Mouse (Mus musculus): ENCODE measurements around the gene Atp8b2. TPM values are rescaled to one million over a fixed set of nuclear protein-coding genes. Genes with fewer than 3 reads are reported as not detected.

The Atp8b2 gene
- total RNA-seq, 2 experiments from 2014 or later = 31.3 to 49.4 TPM

DNA sequence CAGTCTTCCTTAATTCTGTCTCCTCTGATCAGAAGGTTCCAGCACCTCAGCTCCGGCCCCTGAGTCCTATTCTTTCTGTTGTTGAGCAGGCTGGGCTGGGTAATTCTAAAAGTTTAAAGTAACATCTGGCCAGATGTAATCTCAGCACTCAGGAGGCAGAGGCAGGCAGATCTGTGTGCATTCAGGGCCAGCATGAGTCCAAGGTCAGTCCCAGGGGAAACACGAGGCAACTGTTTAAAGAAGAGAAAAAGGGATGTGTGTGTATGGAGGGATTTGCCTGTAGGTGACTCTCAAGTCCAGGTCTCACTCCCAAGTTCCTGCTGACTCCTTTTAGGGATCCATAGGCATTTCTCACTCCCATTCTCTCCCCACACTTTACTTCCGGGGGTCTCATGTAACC is 55.5 kb downstream of the Atp8b2 start:
- no peak for DNase-seq

DNA sequence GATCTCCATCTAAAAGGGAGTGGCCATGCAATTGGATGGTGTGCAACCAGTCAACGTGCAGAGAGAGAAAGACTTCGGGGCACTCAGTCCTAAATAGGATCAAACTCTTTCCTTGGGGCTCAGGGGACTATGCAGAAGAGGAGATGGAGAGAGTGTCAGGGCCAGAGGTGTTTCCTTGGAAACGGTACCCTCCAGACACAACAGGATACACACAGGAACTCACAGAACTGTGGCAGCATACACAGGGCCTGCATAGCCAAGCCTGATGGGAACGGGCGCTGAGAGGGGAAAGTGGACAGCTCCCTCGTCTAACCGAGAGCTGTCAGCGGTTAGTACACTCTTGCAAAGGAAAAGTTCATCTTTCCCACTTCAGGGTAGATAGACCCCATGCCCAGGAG is 63.8 kb downstream of the Atp8b2 start:
- DNase-seq = no peak

DNA sequence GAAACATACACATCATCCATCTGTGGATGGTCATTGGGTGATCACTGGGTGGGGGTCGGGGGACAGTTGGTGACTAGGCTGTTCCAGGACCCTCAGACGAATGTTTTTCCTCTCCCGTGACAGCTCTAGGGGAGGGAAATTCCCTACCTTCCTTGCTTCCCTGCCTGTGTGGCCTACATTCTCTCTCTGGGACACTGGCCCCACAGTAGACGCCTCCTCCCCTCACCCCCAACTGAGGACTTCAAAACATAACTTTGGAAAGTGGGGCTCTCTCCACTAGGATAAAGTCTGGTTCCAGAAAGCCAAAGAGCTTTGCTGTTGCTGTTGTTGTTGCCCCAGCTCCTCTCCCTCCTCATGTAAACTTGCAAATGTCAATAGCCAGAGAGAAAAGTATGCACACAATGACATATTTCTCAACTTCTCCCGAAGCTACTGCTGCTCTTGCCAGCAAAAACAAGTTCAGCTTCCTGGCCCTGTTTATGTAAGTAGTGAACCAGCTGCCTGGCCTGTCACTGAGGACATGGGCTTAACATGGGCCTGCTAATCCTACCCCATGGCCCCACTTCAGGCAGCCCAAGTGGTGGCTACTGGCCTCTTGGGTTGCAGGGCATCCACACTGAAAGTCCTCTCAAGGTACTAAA is 64.3 kb downstream of the Atp8b2 start:
- no peak for DNase-seq

DNA sequence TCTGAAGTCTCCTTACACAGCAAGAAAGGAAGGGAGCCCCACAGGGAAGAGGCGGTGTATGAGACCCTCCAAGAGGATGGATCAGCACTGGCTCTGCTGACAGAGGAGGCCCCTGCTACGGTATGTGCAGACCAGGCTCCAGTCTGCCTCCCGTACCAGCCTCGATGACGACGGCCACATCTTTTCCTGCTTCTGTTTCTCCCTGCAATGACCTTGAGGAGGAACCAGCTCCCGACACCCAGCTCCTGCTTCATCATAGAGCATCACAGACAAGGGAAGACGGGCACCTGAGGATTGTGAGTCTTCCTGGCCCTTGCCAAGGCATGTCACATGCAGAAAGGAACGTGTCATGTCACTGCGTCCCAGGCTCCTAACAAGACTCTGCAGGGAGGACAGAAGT is 65.3 kb downstream of the Atp8b2 start:
- no peak for DNase-seq

DNA sequence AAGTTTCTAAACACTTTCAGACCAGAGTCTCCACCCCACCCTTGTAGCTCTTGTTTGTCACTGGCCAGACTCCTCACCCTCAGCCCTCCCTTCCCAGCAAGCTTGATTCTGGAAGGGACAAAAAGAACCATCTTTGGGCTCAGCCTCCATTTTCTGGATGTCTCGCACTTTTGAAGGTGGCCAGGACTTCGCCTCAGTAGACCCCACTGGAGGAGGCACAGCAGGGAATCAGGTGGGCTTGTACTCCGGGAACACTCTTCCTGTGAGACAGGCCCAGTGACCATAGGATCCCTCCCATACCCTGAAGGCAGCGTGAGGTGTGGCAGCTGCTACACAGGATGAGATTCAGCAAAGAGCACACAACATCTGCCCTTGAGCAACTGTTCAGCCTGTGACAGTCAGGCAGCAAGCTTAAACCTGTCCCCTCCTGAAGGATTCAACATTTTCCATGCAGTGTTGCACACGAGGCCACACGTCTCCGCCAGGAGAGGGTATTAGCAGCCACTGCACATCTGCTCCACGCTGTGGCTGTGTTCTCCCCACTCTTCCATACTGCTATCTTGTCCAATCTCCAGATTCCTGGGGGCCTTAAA is 66.0 kb downstream of the Atp8b2 start:
- DNase-seq = no peak

DNA sequence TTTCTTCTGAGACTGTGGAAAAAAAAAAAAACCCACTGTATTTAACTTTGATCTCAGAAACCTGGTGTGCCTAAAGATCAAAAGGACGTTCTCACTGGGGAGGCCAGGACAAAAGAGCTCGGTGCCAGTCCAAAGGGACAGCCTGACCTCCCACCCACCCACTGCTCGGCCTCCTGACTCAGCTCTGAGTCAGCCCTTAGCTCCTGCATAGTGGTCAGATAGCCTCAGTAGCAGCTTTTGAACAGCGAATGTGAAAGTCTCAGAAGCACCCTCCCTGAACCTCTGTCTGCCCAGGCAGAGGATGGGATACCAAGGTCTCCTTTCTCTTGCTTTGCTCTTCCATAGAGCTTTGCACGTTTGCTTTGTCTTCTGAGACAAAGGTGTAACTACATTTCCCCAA is 66.7 kb downstream of the Atp8b2 start:
- DNase-seq = peak; percentile 77 to 84

DNA sequence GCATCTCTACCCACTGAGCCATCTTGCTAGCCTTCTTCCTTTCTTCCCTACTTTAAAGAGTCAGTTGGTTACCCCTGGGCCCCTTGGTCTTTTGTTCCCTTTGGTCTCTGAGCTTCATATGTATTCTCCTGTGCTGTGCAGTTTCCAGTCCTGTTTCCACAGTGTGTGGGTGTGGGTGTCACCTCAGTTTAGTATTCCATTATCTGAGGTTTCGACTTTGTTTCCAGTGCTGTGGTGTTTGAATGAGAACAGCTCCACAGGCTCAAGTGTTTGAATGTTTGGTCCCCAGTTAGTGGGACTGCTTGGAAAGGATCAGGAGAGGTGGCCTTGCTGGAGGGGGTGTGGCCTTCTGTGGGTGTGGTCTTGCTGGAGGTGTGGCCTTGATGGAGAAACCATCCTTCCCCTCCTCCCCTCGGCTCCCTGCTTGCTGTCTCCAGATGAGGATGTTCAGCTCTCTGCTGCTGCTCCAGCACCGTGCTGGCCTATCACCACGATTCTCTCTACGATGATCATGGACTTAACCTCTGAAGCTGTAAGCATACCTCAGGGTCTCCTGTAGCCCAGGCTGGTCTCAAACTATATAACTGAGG is 70.7 kb downstream of the Atp8b2 start:
- DNase-seq = no peak

DNA sequence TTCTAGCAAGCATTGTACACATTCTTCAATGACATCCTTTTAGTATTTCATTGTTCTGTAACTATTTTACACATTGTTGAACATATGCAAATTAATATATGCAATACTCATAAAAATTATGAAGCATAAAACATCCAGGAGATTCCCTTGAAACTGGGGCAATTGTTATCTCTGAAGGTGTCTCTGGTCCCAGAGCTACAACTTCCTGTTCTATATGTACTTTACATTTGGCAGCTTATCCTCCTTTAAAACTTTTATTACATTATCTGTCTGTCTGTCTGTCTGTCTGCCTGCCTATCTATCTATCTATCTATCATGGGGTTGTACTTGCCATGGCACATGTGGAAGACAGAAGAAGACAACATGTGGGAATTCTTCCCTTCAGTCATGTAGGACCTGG is 71.6 kb downstream of the Atp8b2 start:
- DNase-seq = no peak

DNA sequence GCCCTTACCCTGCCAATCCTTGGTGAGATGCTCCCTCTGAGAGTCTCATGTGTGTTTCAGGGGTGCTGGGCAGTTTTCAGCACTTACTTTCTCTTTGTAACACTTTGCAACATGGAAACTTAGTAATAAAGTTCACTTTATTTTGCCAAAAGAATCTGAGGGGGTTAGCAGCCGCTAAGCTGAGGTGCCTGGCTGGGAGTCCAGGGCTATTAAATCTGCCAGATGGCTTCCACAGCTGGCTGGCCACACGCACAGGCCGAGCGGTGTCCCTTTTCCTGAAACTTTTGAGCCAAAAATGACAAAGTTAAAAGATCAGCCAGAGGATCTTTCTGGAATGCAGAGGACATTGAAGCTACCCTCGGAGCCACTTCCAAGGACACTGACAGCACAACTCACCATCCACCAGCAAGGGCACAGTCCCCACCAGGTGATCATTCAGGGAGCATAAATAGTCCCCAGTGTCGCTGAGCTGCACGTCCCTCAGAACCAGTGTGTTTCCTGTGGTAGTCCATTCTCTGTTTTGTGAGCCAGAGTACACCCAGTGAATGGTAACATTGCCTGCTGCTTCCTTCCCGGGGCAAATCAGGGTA is 73.4 kb downstream of the Atp8b2 start:
- no peak for DNase-seq

Small RNA genes within 50 kb of the gene (microRNA-seq; reads per million reads assigned to microRNA genes)
- gene Mir7669 = not detected

Other genes with a start within 250 kb of the Atp8b2 start
- 10 to 100 TPM; 34.2 to 36.7 TPM for gene Adar, start 248.5 kb downstream of the Atp8b2 start, total RNA-seq (2021)
- gene Chrnb2, start 198.9 kb downstream of the Atp8b2 start, total RNA-seq (2021) = 1 to 10 TPM; 3.3 to 3.4 TPM
- 10 to 100 TPM; 63.9 to 64.4 TPM for gene Ube2q1, start 189.9 kb downstream of the Atp8b2 start, total RNA-seq (2021)
- 1 to 10 TPM; 7.8 to 8.5 TPM for gene She, start 132.1 kb downstream of the Atp8b2 start, total RNA-seq (2021)
- gene Il6ra, start 50.3 kb downstream of the Atp8b2 start, total RNA-seq (2021) = 10 to 100 TPM in 1 of 2 experiments, 1 to 10 TPM in 1; 7.4 to 12.9 TPM
- 100 to 1,000 TPM; 159 to 161 TPM for gene Hax1, start 35.3 kb upstream of the Atp8b2 start, total RNA-seq (2021)
- gene 4933434E20Rik, start 88.1 kb upstream of the Atp8b2 start, total RNA-seq (2021) = 10 to 100 TPM; 81.6 to 85.9 TPM
- 100 to 1,000 TPM; 146 to 159 TPM for gene Ubap2l, start 89.1 kb upstream of the Atp8b2 start, total RNA-seq (2021)
- gene Tpm3, start 109.1 kb upstream of the Atp8b2 start, total RNA-seq (2021) = 100 to 1,000 TPM; 183 to 215 TPM
- under 1 TPM; 0.66 TPM for gene Nup210l, start 140.6 kb upstream of the Atp8b2 start, total RNA-seq (2021)

Data from adrenal gland, postnatal 36 days (tissue).